Mouse (Mus musculus): Measurements from ENCODE around the gene Taok2. TPM values are rescaled to one million over a fixed set of nuclear protein-coding genes. Genes with fewer than 3 reads are reported as not detected.
"Not testable (repeated sequence)": the region's sequence is repeated elsewhere in the genome, so short reads cannot be mapped to it uniquely, and the experiment has no call there.

The Taok2 gene
- 10 to 100 TPM; 61.2 to 67.0 TPM for total RNA-seq (2021)
- long read RNA-seq, experiment 1, full-length matches to known transcripts: 8 of 16 reads
- long read RNA-seq, experiment 1, partial matches to known transcripts: 1 of 16 reads
- long read RNA-seq, experiment 1, other reads (novel, unspliced or antisense): 7 of 16 reads
- long read RNA-seq, experiment 2, full-length matches to known transcripts: 17 of 28 reads
- long read RNA-seq, experiment 2, partial matches to known transcripts: 4 of 28 reads
- long read RNA-seq, experiment 2, other reads (novel, unspliced or antisense): 7 of 28 reads

GRCm38 (mm10) chr7:126884286-126885164 lies at the start of gene Taok2:
TSS of gene Taok2 (minus strand) at chr7:126884703.
- peak; percentile 98 to 99 for DNase-seq (ENCODE audit: low spot score in 2 of 2)

- no peak for DNase-seq (ENCODE audit: low spot score in 2 of 2)
Measured at GRCm38 (mm10) chr7:126932652-126933051, 48.1 kb upstream of the Taok2 start.

DNA sequence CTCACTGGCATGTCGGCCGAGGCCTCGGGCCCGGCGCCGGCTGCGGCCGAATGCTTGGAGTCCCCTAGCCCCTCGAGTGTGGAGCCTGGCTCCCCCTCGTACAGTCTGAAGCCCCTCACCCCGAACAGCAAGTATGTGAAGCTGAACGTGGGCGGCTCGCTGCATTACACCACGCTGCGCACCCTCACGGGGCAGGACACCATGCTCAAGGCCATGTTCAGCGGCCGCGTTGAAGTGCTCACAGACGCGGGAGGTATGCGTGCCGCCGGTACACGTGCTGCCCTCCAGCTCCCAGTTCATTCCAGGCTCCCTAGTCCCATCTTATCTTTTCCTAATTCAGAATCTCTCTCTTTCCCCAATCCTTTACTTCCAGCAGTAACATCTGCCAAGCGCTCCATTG lies 44.5 kb upstream of the Taok2 start:
- no peak for DNase-seq (ENCODE audit: low spot score in 2 of 2)

DNA sequence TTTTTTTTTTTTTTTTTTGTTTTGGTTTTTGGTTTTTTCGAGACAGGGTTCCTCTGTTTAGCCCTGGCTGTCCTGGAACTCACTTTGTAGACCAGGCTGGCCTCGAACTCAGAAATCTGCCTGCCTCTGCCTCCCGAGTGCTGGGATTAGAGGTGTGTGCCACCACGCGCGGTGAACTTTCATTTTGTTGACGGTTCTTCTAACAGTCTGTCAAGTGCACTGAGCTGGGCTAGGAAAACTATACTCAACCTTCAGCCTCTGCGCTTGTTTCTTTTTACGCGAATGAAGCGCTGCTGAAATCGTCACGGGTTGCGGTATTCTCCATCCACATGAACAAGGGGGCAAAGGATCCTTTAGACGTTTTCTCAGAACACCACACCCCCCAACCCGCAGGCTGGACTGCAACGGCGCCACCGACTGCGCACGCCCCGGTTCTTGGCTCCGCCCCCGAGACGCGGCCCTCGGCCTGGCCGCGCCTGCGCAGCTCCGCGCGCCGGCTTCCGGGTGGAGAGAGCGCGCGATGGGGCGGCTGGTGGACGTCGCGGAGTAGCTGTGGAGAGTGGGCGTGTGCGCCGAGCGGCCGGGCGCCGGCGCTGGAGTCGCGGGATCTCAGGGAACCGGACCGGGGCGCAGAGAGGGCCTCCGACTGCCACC lies 44.0 kb upstream of the Taok2 start, which contains the start of gene Kctd13:
Gene Kctd13 (plus strand): TSS at position 496 of the 654 bp plus-strand sequence.
- DNase-seq (ENCODE audit: low spot score in 2 of 2): peak; percentile 92 to 94

GRCm38 (mm10) chr7:126926299-126926698 lies 41.8 kb upstream of the Taok2 start:
- no peak for DNase-seq (ENCODE audit: low spot score in 2 of 2)

- no peak for DNase-seq (ENCODE audit: low spot score in 2 of 2)
Measured at GRCm38 (mm10) chr7:126923999-126924398, 39.5 kb upstream of the Taok2 start.

DNA sequence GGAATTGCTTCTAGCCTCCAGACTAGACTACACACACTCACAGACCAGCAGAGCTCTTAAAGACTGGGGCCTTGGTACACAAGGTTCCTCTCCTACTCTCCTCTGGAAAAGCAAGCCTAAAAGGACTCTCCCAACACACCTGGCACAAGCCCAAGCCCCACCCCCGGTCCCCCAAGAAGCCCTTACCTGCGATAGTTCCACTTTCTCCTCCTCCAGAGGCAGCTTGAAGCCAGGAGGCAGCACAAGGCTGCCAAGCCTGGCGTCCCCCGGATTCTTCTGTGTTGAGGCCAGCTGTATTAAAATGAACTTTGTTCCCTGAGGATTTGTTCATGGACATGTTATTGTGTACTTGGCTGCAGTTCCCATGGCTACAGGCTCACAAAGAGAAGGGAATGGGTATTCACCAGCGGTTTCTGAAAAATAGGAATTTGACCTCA lies 38.1 kb upstream of the Taok2 start, which contains the start of gene Tmem219:
Gene Tmem219 (minus strand): TSS at position 294 of the 437 bp plus-strand sequence.
- DNase-seq (ENCODE audit: low spot score in 2 of 2): peak in 1 of 2 experiments; percentile 67

GRCm38 (mm10) chr7:126921563-126921962 lies 37.1 kb upstream of the Taok2 start:
- DNase-seq (ENCODE audit: low spot score in 2 of 2): no peak

- no peak for DNase-seq (ENCODE audit: low spot score in 2 of 2)
Measured at GRCm38 (mm10) chr7:126919973-126920372, 35.5 kb upstream of the Taok2 start.

- not testable (repeated sequence) for DNase-seq (ENCODE audit: low spot score in 2 of 2)
Measured at GRCm38 (mm10) chr7:126918356-126918755, 33.9 kb upstream of the Taok2 start.

DNA sequence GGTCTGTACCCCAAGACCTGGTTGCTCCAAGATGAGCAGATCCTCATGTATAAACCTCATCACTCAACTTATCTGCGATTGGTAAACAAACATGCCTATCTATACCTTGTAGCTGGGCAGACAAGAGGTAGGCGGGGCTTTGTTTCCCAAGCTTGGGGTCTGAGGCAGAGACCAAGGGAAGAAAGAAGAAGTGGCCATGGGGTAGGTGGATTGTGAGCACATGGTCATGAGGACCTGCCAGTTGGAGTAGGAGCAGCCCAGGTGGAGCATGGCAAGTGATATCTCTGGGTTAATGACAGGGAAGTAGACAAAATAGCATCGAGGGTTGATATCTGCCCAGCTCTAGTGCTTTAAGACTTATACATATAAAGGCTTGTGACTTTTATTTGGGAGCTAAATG lies 30.3 kb upstream of the Taok2 start:
- no peak for DNase-seq (ENCODE audit: low spot score in 2 of 2)

- no peak for DNase-seq (ENCODE audit: low spot score in 2 of 2)
Measured at GRCm38 (mm10) chr7:126905590-126905989, 21.1 kb upstream of the Taok2 start.

DNA sequence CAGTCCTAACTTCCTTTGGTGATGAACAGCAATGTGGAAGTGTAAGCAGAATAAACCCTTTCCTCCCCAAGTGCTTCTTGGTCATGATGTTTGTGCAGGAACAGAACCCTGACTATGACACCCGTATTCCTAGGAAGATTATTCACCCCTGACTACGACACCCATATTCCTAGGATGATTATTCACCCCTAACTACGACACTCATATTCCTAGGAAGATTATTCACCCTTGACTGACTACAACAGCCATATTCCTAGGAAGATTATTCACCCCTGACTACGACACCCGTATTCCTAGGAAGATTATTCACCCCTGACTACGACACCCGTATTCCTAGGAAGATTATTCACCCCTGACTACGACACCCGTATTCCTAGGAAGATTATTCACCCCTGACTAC lies 15.3 kb upstream of the Taok2 start:
- not testable (repeated sequence) for DNase-seq (ENCODE audit: low spot score in 2 of 2)

- DNase-seq (ENCODE audit: low spot score in 2 of 2): peak; percentile 99
Measured at GRCm38 (mm10) chr7:126898102-126898990, 13.8 kb upstream of the Taok2 start.

GRCm38 (mm10) chr7:126897390-126898101 lies 13.0 kb upstream of the Taok2 start:
- DNase-seq (ENCODE audit: low spot score in 2 of 2): peak in 1 of 2 experiments; percentile 23

- DNase-seq (ENCODE audit: low spot score in 2 of 2): no peak
Measured at GRCm38 (mm10) chr7:126896912-126897311, 12.4 kb upstream of the Taok2 start.

- no peak for DNase-seq (ENCODE audit: low spot score in 2 of 2)
Measured at GRCm38 (mm10) chr7:126888852-126889251, 4.3 kb upstream of the Taok2 start.

DNA sequence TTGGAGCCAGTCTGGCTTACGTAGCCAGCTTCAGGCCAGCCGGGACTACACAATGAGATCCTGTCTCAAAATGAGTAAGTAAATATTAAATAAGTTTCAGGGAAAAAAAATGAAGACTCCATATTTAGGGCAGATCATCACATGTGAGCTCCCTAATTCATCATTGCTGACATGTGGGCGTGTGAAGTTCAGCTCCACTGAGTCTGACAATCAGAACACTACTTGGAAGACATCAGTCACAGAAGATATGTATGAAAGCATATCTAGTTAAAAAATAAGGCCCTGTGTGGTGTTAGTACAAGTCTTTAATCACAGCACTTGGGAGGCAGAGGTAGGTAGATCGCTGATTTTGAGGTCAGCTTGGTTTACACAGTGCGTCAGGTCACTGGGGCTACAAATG lies 2.8 kb upstream of the Taok2 start:
- DNase-seq (ENCODE audit: low spot score in 2 of 2): no peak

DNA sequence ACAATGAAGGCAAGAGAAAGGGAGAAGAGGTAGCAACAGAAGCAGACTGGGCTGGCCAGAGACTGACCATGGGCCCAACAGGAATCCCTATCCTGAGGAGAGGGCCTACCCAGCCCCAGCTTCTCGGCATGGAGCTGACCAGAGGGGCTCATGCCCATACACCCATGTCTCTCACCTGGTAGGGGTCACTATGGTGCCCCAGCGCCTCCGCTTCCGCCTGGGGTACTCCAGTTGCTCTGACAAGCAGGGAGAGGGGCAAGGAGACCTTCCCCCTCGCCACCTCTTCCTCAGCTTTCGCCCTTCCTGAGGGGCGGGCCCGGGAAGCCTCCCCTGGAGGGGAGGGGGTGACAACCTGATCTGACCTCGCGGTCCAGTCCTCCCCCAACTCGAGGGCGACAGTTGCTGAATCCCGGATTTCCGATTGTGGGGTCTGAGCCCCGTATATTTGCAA lies 747 bp downstream of the Taok2 start:
- no peak for DNase-seq (ENCODE audit: low spot score in 2 of 2)

GRCm38 (mm10) chr7:126881040-126881439 lies 3.5 kb downstream of the Taok2 start:
- no peak for DNase-seq (ENCODE audit: low spot score in 2 of 2)
